Mouse (Mus musculus): ENCODE measurements around the gene Cep104. TPM values are rescaled to one million over a fixed set of nuclear protein-coding genes. Genes with fewer than 3 reads are reported as not detected.

Cep104 gene
- polyA plus RNA-seq, 1 experiment from 2014 or later, result 16.1 TPM

GRCm38 (mm10) chr4:154053065-154053464, 78.1 kb downstream of the Cep104 start:
- no peak overlapping the region for H3K27ac ChIP-seq (ENCODE audit: low read length)
- H3K4me3 ChIP-seq (ENCODE audit: low read length), result no peak overlapping the region
- 57% methylated on average over 4 of the region's 4 CpGs for WGBS
- ATAC-seq (ENCODE audit: low read depth), result no peak
- no peaks in the 10 kb centered on the region for H3K27me3 ChIP-seq (ENCODE audit: control insufficient read depth, insufficient read depth, low read depth, low read length)
- H3K9ac ChIP-seq (ENCODE audit: low read length), result no peak overlapping the region
- H3K9me3 ChIP-seq (ENCODE audit: control insufficient read depth, low read length), result no peaks in the 10 kb centered on the region
- H3K36me3 ChIP-seq (ENCODE audit: control insufficient read depth, insufficient read depth, low read length), result no peaks in the 10 kb centered on the region
- H3K4me2 ChIP-seq (ENCODE audit: low read depth, low read length), result no peak overlapping the region
- no peaks in the 10 kb centered on the region for H3K4me1 ChIP-seq (replicated peaks; ENCODE audit: control insufficient read depth, insufficient read depth, low read length)

DNA sequence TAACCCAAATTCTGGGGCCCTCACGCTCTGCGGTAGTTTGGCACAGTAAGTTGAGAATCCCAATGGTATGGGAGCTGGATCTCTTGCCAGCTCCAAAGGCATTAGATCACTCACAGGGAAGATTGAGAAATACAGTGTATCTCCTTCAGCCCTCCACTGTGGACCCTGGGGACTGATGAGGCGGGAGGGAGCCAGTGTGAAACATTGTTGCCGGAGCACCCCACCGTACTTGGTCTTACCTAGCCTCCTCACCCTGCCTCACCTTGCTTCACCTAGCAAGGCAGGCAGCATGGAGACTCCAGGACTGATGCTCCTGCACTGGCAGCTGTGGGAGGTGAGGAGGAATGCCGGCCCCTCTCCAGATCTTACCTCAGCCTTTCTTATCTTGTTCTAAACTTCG, 80.5 kb downstream of the Cep104 start:
- ATAC-seq (ENCODE audit: low read depth), result no peak
- 77% methylated on average over 7 of the region's 7 CpGs for WGBS

DNA sequence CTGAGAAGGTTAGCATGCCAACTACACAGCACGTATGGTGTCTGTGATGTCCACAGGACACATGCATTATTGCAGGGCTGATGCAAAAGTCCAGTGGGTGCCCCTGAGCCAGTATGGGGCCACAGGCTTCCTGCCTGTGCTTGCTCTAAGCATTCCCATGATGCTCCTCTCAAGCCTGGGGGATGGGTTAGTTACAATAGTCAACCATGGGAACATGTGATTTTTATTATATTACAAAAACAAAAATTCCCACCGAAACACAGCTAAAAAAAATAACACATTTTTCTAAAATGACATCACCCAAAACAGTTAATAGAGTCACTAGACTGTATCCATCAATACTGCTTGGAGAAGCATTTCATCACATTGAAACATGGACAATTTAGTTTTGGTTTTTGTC, 81.1 kb downstream of the Cep104 start:
- H3K4me2 ChIP-seq (ENCODE audit: low read depth, low read length), result no peak overlapping the region
- H3K36me3 ChIP-seq (ENCODE audit: control insufficient read depth, insufficient read depth, low read length), result no peaks in the 10 kb centered on the region
- H3K9ac ChIP-seq (ENCODE audit: low read length), result no peak overlapping the region
- no peaks in the 10 kb centered on the region for H3K27me3 ChIP-seq (ENCODE audit: control insufficient read depth, insufficient read depth, low read depth, low read length)
- H3K4me1 ChIP-seq (replicated peaks; ENCODE audit: control insufficient read depth, insufficient read depth, low read length), result no peaks in the 10 kb centered on the region
- H3K9me3 ChIP-seq (ENCODE audit: control insufficient read depth, low read length), result no peaks in the 10 kb centered on the region
- H3K4me3 ChIP-seq (ENCODE audit: low read length), result no peak overlapping the region
- ATAC-seq (ENCODE audit: low read depth), result no peak
- no peak overlapping the region for H3K27ac ChIP-seq (ENCODE audit: low read length)
- WGBS, result 75% methylated on average over 2 of the region's 2 CpGs

More for the DNA sequence above, 80.5 kb downstream of the Cep104 start:
- Histone ChIP-seq H3K4me2 (ENCODE audit: low read depth, low read length) (no peak overlapping the region), H3K36me3 (ENCODE audit: control insufficient read depth, insufficient read depth, low read length) (no peaks in the 10 kb centered on the region), H3K27ac (ENCODE audit: low read length) (no peak overlapping the region), H3K4me1 (replicated peaks; ENCODE audit: control insufficient read depth, insufficient read depth, low read length) (no peaks in the 10 kb centered on the region), H3K27me3 (ENCODE audit: control insufficient read depth, insufficient read depth, low read depth, low read length) (no peaks in the 10 kb centered on the region), H3K9ac (ENCODE audit: low read length) (no peak overlapping the region), H3K4me3 (ENCODE audit: low read length) (no peak overlapping the region), H3K9me3 (ENCODE audit: control insufficient read depth, low read length) (no peaks in the 10 kb centered on the region)

GRCm38 (mm10) chr4:154056661-154057060, 81.7 kb downstream of the Cep104 start:
- WGBS, result 22% methylated on average over 2 of the region's 2 CpGs
- Histone ChIP-seq H3K4me3 (ENCODE audit: low read length) (no peak overlapping the region), H3K36me3 (ENCODE audit: control insufficient read depth, insufficient read depth, low read length) (no peaks in the 10 kb centered on the region), H3K9me3 (ENCODE audit: control insufficient read depth, low read length) (no peaks in the 10 kb centered on the region), H3K4me2 (ENCODE audit: low read depth, low read length) (no peak overlapping the region), H3K27me3 (ENCODE audit: control insufficient read depth, insufficient read depth, low read depth, low read length) (no peaks in the 10 kb centered on the region), H3K27ac (ENCODE audit: low read length) (no peak overlapping the region), H3K9ac (ENCODE audit: low read length) (no peak overlapping the region), H3K4me1 (replicated peaks; ENCODE audit: control insufficient read depth, insufficient read depth, low read length) (no peaks in the 10 kb centered on the region)
- no peak for ATAC-seq (ENCODE audit: low read depth)

GRCm38 (mm10) chr4:154057696-154058095, 82.7 kb downstream of the Cep104 start:
- Histone ChIP-seq H3K4me3 (ENCODE audit: low read length) (no peak overlapping the region), H3K9ac (ENCODE audit: low read length) (no peak overlapping the region), H3K36me3 (ENCODE audit: control insufficient read depth, insufficient read depth, low read length) (no peaks in the 10 kb centered on the region), H3K4me2 (ENCODE audit: low read depth, low read length) (no peak overlapping the region), H3K27ac (ENCODE audit: low read length) (no peak overlapping the region), H3K4me1 (replicated peaks; ENCODE audit: control insufficient read depth, insufficient read depth, low read length) (no peaks in the 10 kb centered on the region), H3K9me3 (ENCODE audit: control insufficient read depth, low read length) (no peaks in the 10 kb centered on the region), H3K27me3 (ENCODE audit: control insufficient read depth, insufficient read depth, low read depth, low read length) (no peaks in the 10 kb centered on the region)
- ATAC-seq (ENCODE audit: low read depth), result no peak
- 42% methylated on average over 4 of the region's 4 CpGs for WGBS

Other genes starting within 250 kb of the Cep104 start
- 81.8 and 85.5 TPM in 2 replicates for gene A430005L14Rik, start 18.0 kb upstream of the Cep104 start, polyA plus RNA-seq (2015; fragmentation: Nextera tagmentation; extraction: Ambion mirVana)
- 12.4 and 13.6 TPM in 2 replicates for gene Dffb, start 68 bp upstream of the Cep104 start, polyA plus RNA-seq (2015; fragmentation: Nextera tagmentation; extraction: Ambion mirVana)
- 12.2 and 12.8 TPM in 2 replicates for gene Lrrc47, start 36.5 kb downstream of the Cep104 start, polyA plus RNA-seq (2015; fragmentation: Nextera tagmentation; extraction: Ambion mirVana)
- 42.5 and 44.7 TPM in 2 replicates for gene Smim1, start 51.0 kb downstream of the Cep104 start, polyA plus RNA-seq (2015; fragmentation: Nextera tagmentation; extraction: Ambion mirVana)
- gene Ccdc27, start 67.5 kb downstream of the Cep104 start, polyA plus RNA-seq (2015; fragmentation: Nextera tagmentation; extraction: Ambion mirVana), result not detected in 2 replicates
- 3.4 and 5.2 TPM in 2 replicates for gene Trp73, start 165.0 kb downstream of the Cep104 start, polyA plus RNA-seq (2015; fragmentation: Nextera tagmentation; extraction: Ambion mirVana)
- 36.0 and 39.2 TPM in 2 replicates for gene Wrap73, start 167.2 kb downstream of the Cep104 start, polyA plus RNA-seq (2015; fragmentation: Nextera tagmentation; extraction: Ambion mirVana)
- gene Tprgl, start 185.5 kb downstream of the Cep104 start, polyA plus RNA-seq (2015; fragmentation: Nextera tagmentation; extraction: Ambion mirVana), result 144 and 148 TPM in 2 replicates
- gene Megf6, start 195.5 kb downstream of the Cep104 start, polyA plus RNA-seq (2015; fragmentation: Nextera tagmentation; extraction: Ambion mirVana), result 23.4 and 28.2 TPM in 2 replicates